Mouse (Mus musculus): ENCODE data around the gene Adam12. TPM values are rescaled to one million over a fixed set of nuclear protein-coding genes. Genes with fewer than 3 reads are reported as not detected.

The Adam12 gene
- polyA plus RNA-seq, 1 experiment: 2.1 TPM

DNA sequence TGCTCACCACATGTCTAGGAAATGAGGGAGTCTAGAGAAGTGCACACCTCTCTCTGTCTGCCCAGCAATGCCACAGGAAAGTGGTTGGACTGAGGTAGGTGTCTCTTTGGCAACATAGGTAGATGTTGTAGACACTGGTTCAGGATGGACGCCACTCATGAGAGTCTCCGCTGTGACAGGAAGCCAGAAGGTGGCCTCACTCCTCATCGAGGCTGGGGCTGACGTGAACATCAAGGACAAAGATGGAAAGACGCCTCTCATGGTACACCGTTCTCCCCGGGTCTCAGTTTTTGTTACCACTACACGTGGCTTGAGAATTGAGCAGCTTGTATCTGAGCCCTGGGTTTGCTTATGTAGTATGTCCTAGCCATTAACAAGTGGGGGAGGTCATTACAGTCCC, 352.2 kb downstream of the Adam12 start:
- Histone ChIP-seq H3K4me3 (ENCODE audit: insufficient read depth, low read length) (no peak overlapping the region), H3K4me1 (ENCODE audit: control insufficient read depth, insufficient read depth, low read length) (no peaks in the 10 kb centered on the region), H3K27ac (ENCODE audit: insufficient read depth, low read length) (no peak overlapping the region)
- TF ChIP-seq POLR2A (IDR thresholded peaks at IDR 0.05; ENCODE audit: extremely low read depth, insufficient read depth, low read length) (no peak), CTCF (IDR thresholded peaks at IDR 0.05; ENCODE audit: extremely low read depth, insufficient read depth, low read length) (no peak)

DNA sequence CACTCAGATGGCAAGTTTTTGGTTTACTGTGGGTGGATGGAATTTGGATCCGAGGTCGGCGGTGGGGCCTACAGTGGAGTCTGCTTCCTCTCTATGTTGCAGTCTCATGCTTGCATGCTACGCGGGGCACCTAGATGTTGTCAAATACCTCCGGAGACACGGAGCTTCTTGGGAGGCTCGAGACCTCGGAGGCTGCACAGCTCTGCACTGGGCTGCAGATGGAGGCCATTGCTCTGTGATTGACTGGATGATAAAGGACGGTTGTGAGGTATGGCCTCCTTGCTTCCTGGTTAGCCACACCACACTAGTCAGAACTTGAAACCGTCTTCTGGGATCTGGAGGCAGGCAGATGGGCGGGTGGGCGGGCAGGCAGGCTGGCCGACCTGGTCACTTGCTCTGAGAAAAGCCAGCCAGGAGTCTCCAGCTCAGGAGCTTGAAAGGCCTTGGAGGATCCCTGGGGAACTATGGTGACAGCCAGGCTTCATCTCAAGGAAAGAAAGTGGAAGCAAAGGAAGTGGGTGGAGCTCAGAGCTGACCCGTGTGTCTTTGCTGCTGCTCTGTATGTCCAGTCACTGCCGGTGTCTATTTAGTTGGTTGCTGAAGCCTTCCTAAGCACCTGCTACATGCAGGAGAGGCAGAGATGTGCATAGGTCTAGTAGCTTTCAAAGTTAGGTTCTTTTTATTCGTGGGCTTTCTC, 355.2 kb downstream of the Adam12 start:
- Histone ChIP-seq H3K4me1 (ENCODE audit: control insufficient read depth, insufficient read depth, low read length) (no peaks in the 10 kb centered on the region), H3K27ac (ENCODE audit: insufficient read depth, low read length) (no peak overlapping the region), H3K4me3 (ENCODE audit: insufficient read depth, low read length) (no peak overlapping the region)
- TF ChIP-seq CTCF (IDR thresholded peaks at IDR 0.05; ENCODE audit: extremely low read depth, insufficient read depth, low read length) (no peak), POLR2A (IDR thresholded peaks at IDR 0.05; ENCODE audit: extremely low read depth, insufficient read depth, low read length) (no peak)

GRCm38 (mm10) chr7:133876139-133876538, 355.8 kb downstream of the Adam12 start:
- H3K4me3 ChIP-seq (ENCODE audit: insufficient read depth, low read length): no peak overlapping the region
- TF ChIP-seq POLR2A (IDR thresholded peaks at IDR 0.05; ENCODE audit: extremely low read depth, insufficient read depth, low read length): no peak
- TF ChIP-seq CTCF (IDR thresholded peaks at IDR 0.05; ENCODE audit: extremely low read depth, insufficient read depth, low read length): no peak
- no peaks in the 10 kb centered on the region for H3K4me1 ChIP-seq (ENCODE audit: control insufficient read depth, insufficient read depth, low read length)
- no peak overlapping the region for H3K27ac ChIP-seq (ENCODE audit: insufficient read depth, low read length)

- no peak for TF ChIP-seq POLR2A (IDR thresholded peaks at IDR 0.05; ENCODE audit: extremely low read depth, insufficient read depth, low read length)
- no peak for TF ChIP-seq CTCF (IDR thresholded peaks at IDR 0.05; ENCODE audit: extremely low read depth, insufficient read depth, low read length)
These were observed 359.2 kb downstream of the Adam12 start for GRCm38 (mm10) chr7:133872701-133873100.

GRCm38 (mm10) chr7:133870265-133870664, 361.7 kb downstream of the Adam12 start:
- H3K4me1 ChIP-seq (ENCODE audit: control insufficient read depth, insufficient read depth, low read length): no peaks in the 10 kb centered on the region
- TF ChIP-seq POLR2A (IDR thresholded peaks at IDR 0.05; ENCODE audit: extremely low read depth, insufficient read depth, low read length): no peak
- no peak for TF ChIP-seq CTCF (IDR thresholded peaks at IDR 0.05; ENCODE audit: extremely low read depth, insufficient read depth, low read length)
- H3K4me3 ChIP-seq (ENCODE audit: insufficient read depth, low read length): no peak overlapping the region
- no peak overlapping the region for H3K27ac ChIP-seq (ENCODE audit: insufficient read depth, low read length)

More at GRCm38 (mm10) chr7:133872701-133873100, 359.2 kb downstream of the Adam12 start:
- H3K4me3 ChIP-seq (ENCODE audit: insufficient read depth, low read length): no peak overlapping the region
- no peak overlapping the region for H3K27ac ChIP-seq (ENCODE audit: insufficient read depth, low read length)
- H3K4me1 ChIP-seq (ENCODE audit: control insufficient read depth, insufficient read depth, low read length): no peaks in the 10 kb centered on the region

- Histone ChIP-seq H3K4me1 (ENCODE audit: control insufficient read depth, insufficient read depth, low read length) (no peaks in the 10 kb centered on the region), H3K4me3 (ENCODE audit: insufficient read depth, low read length) (no peak overlapping the region), H3K27ac (ENCODE audit: insufficient read depth, low read length) (no peak overlapping the region)
- TF ChIP-seq POLR2A (IDR thresholded peaks at IDR 0.05; ENCODE audit: extremely low read depth, insufficient read depth, low read length): no peak
- no peak for TF ChIP-seq CTCF (IDR thresholded peaks at IDR 0.05; ENCODE audit: extremely low read depth, insufficient read depth, low read length)
These were observed 368.3 kb downstream of the Adam12 start for GRCm38 (mm10) chr7:133863684-133864083.

- no peak for TF ChIP-seq CTCF (IDR thresholded peaks at IDR 0.05; ENCODE audit: extremely low read depth, insufficient read depth, low read length)
- TF ChIP-seq POLR2A (IDR thresholded peaks at IDR 0.05; ENCODE audit: extremely low read depth, insufficient read depth, low read length): no peak
These were observed 368.8 kb downstream of the Adam12 start for GRCm38 (mm10) chr7:133863151-133863550.

DNA sequence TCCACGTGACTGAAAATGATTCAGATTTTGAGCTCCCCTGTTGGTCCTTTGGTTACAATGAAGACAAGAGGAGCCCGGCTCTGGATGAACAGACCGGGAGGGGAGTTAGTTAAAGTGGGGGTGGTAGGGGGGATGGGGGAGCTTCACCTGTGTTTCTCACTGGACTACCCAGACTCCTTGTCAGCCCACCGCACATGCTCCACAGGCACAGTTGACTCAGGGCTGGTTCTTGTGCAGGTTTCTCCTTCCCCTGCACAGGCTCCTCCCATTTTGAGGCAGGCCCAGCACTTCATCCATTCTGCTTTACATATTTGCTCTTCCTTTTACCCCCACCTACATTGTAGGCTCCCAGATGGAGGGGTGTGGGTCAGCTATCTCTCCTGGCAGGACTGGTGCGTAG, 369.2 kb downstream of the Adam12 start:
- H3K4me1 ChIP-seq (ENCODE audit: control insufficient read depth, insufficient read depth, low read length): no peaks in the 10 kb centered on the region
- no peak overlapping the region for H3K27ac ChIP-seq (ENCODE audit: insufficient read depth, low read length)
- no peak overlapping the region for H3K4me3 ChIP-seq (ENCODE audit: insufficient read depth, low read length)
- TF ChIP-seq CTCF (IDR thresholded peaks at IDR 0.05; ENCODE audit: extremely low read depth, insufficient read depth, low read length) (no peak), POLR2A (IDR thresholded peaks at IDR 0.05; ENCODE audit: extremely low read depth, insufficient read depth, low read length) (no peak)

More at GRCm38 (mm10) chr7:133863151-133863550, 368.8 kb downstream of the Adam12 start:
- H3K4me3 ChIP-seq (ENCODE audit: insufficient read depth, low read length): no peak overlapping the region
- H3K27ac ChIP-seq (ENCODE audit: insufficient read depth, low read length): no peak overlapping the region
- H3K4me1 ChIP-seq (ENCODE audit: control insufficient read depth, insufficient read depth, low read length): no peaks in the 10 kb centered on the region

DNA sequence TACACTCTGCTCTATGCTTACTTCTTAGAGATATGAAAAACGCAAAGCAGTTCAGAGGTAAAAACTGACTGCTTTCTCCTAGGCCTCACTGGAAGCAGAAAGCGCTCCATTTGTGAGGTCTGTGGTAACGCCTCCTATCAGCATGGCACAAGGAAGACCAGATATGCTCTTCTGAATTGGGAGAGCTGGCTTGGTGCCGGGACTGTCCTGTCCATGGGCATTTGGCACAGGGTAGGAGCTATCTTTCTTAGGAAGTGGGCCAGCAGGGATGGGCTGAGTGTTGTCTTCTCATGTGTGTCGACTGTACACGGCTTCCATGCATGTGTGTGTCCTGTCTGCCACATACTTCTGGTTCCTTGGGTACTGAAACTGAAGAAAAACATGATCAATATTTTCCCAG, 369.7 kb downstream of the Adam12 start:
- no peaks in the 10 kb centered on the region for H3K4me1 ChIP-seq (ENCODE audit: control insufficient read depth, insufficient read depth, low read length)
- no peak overlapping the region for H3K4me3 ChIP-seq (ENCODE audit: insufficient read depth, low read length)
- TF ChIP-seq POLR2A (IDR thresholded peaks at IDR 0.05; ENCODE audit: extremely low read depth, insufficient read depth, low read length) (no peak), CTCF (IDR thresholded peaks at IDR 0.05; ENCODE audit: extremely low read depth, insufficient read depth, low read length) (no peak)
- H3K27ac ChIP-seq (ENCODE audit: insufficient read depth, low read length): no peak overlapping the region

DNA sequence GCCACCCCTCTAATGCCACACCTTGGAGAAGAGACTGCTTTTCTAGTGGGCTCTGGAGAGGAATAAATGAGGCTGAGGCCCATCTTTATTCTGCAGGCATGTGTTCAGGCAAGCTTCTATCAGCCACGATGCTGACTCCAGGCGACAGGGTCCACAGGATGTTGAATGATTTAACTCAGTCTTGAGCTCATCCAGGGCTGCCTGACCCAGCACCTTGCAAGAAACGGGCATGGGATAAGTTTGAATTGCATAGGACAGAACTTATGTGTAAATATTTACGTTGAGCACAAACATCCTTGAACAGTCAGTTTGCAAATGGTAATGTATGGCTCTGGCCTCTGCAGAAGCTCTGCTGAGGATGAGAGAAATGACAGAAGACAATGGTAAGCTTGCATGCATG, 372.4 kb downstream of the Adam12 start:
- H3K4me1 ChIP-seq (ENCODE audit: control insufficient read depth, insufficient read depth, low read length): no peaks in the 10 kb centered on the region
- H3K4me3 ChIP-seq (ENCODE audit: insufficient read depth, low read length): no peak overlapping the region
- no peak overlapping the region for H3K27ac ChIP-seq (ENCODE audit: insufficient read depth, low read length)
- TF ChIP-seq POLR2A (IDR thresholded peaks at IDR 0.05; ENCODE audit: extremely low read depth, insufficient read depth, low read length): no peak
- no peak for TF ChIP-seq CTCF (IDR thresholded peaks at IDR 0.05; ENCODE audit: extremely low read depth, insufficient read depth, low read length)

Measured in cortical plate, adult 2 months (tissue).